Mouse (Mus musculus) stomach, postnatal 0 days (tissue): Measurements from ENCODE around the gene Spcs2. TPM values are rescaled to one million over a fixed set of nuclear protein-coding genes. Genes with fewer than 3 reads are reported as not detected.

Experiments
- ATAC-seq: fragments of 200-750 bp; cut with Nextera tagmentation; 2 replicates; pipeline ENCODE4 v1.8.0; 2017; ENCODE audit not compliant: low FRiP score, low TSS enrichment
- DNase-seq: peaks from one replicate; pipeline ENCODE4 v3.0.0-alpha.2; 2016; ENCODE audit warnings: low spot score
- H3K27ac ChIP-seq: fragments of 300-500 bp; sonication (generic); replicated peaks from 2 replicates; pipeline ENCODE4 v1.5.1; 2014; ENCODE audit warnings: mild to moderate bottlenecking, control low read depth
- H3K27me3 ChIP-seq: fragments of 300-500 bp; sonication (generic); 2 replicates; pipeline ENCODE4 v1.6.1; 2014; ENCODE audit warnings: low read length; ENCODE audit not compliant: control insufficient read depth, insufficient read depth
- H3K36me3 ChIP-seq: fragments of 300-500 bp; sonication (generic); 2 replicates; pipeline ENCODE4 v1.6.1; 2014; ENCODE audit warnings: low read length, mixed read lengths; ENCODE audit not compliant: control insufficient read depth, insufficient read depth
- H3K4me1 ChIP-seq: fragments of 300-500 bp; sonication (generic); replicated peaks from 2 replicates; pipeline ENCODE4 v1.6.1; 2014; ENCODE audit warnings: antibody characterized with exemption; ENCODE audit not compliant: control insufficient read depth, insufficient read depth
- H3K4me2 ChIP-seq: fragments of 300-500 bp; sonication (generic); replicated peaks from 2 replicates; pipeline ENCODE4 v1.6.1; 2014; ENCODE audit warnings: low read depth, mild to moderate bottlenecking, control low read depth, moderate library complexity
- H3K4me3 ChIP-seq: fragments of 300-500 bp; sonication (generic); 2 replicates; pipeline ENCODE4 v1.5.1; 2014; ENCODE audit warnings: low read depth, low read length, control low read depth
- H3K9ac ChIP-seq: fragments of 300-500 bp; sonication (generic); 2 replicates; pipeline ENCODE4 v1.6.1; 2014; ENCODE audit warnings: mild to moderate bottlenecking, low read length, control low read depth, mixed read lengths
- H3K9me3 ChIP-seq: fragments of 300-500 bp; sonication (generic); 2 replicates; pipeline ENCODE4 v1.6.1; 2016; ENCODE audit warnings: low read length; ENCODE audit not compliant: control insufficient read depth
- CTCF ChIP-seq: IDR thresholded peaks from 2 replicates; pipeline ENCODE4 v1.5.1; 2016; ENCODE audit warnings: antibody characterized with exemption, low read depth, mild to moderate bottlenecking, moderate library complexity
- EP300 ChIP-seq: optimal IDR thresholded peaks from 2 replicates; pipeline ENCODE3; 2016; ENCODE audit warnings: antibody characterized with exemption
- WGBS: fragments of 180-500 bp; shearing (Covaris S2); extraction: QIAGEN DNeasy Blood & Tissue Kit; methylation state at CpG from one replicate; pipeline ENCODE4 v1.1.7; 2014; 5-methylcytosine and 5-hydroxymethylcytosine counted together
- polyA plus RNA-seq: library from polyadenylated mRNA; unstranded; fragments of >200 nt; fragmentation: Nextera tagmentation; extraction: Ambion mirVana; gene quantifications from 2 replicates; pipeline ENCODE4 v1.2.1, GENCODE M21; 2015

The Spcs2 gene
- polyA plus RNA-seq, 1 experiment from 2014 or later = 308 TPM

- H3K4me3 ChIP-seq = no peak overlapping the region
- H3K27me3 ChIP-seq = no peaks in the 10 kb centered on the region
- H3K4me1 ChIP-seq = no peaks in the 10 kb centered on the region
- no peaks in the 10 kb centered on the region for H3K9me3 ChIP-seq
- no peak for ATAC-seq
- TF ChIP-seq EP300 = no peak
- no peaks in the 10 kb centered on the region for H3K36me3 ChIP-seq
- WGBS = 68% methylated on average over 4 of the region's 4 CpGs
- H3K9ac ChIP-seq = no peak overlapping the region
- no peak for DNase-seq
- H3K27ac ChIP-seq = no peak overlapping the region
- H3K4me2 ChIP-seq = no peak overlapping the region
These were observed 38.9 kb upstream of the Spcs2 start for GRCm38 (mm10) chr7:99902208-99902607.

GRCm38 (mm10) chr7:99896905-99897304, 33.6 kb upstream of the Spcs2 start:
- Histone ChIP-seq H3K4me3 (no peak overlapping the region), H3K27ac (no peak overlapping the region), H3K4me1 (no peaks in the 10 kb centered on the region), H3K36me3 (no peaks in the 10 kb centered on the region), H3K9me3 (no peaks in the 10 kb centered on the region), H3K27me3 (no peaks in the 10 kb centered on the region), H3K4me2 (no peak overlapping the region), H3K9ac (no peak overlapping the region)
- ATAC-seq = no peak
- TF ChIP-seq EP300 = no peak
- TF ChIP-seq CTCF = no peak
- 75% methylated on average over 4 of the region's 4 CpGs for WGBS
- DNase-seq = no peak

GRCm38 (mm10) chr7:99894478-99894877, 31.2 kb upstream of the Spcs2 start:
- Histone ChIP-seq H3K9me3 (no peaks in the 10 kb centered on the region), H3K4me1 (no peaks in the 10 kb centered on the region), H3K9ac (no peak overlapping the region), H3K27ac (no peak overlapping the region), H3K4me3 (no peak overlapping the region), H3K36me3 (no peaks in the 10 kb centered on the region), H3K4me2 (no peak overlapping the region), H3K27me3 (no peaks in the 10 kb centered on the region)
- 79% methylated on average over 6 of the region's 6 CpGs for WGBS
- TF ChIP-seq EP300 = no peak
- ATAC-seq (no peak), DNase-seq (no peak)

- no peak for ATAC-seq
- TF ChIP-seq EP300 = no peak
- no peak for TF ChIP-seq CTCF
- H3K4me3 ChIP-seq = no peak overlapping the region
- H3K9ac ChIP-seq = no peak overlapping the region
- no peaks in the 10 kb centered on the region for H3K36me3 ChIP-seq
- H3K27me3 ChIP-seq = no peaks in the 10 kb centered on the region
- H3K9me3 ChIP-seq = no peaks in the 10 kb centered on the region
- WGBS = 77% methylated on average over 3 of the region's 3 CpGs
- DNase-seq = no peak
- H3K27ac ChIP-seq = no peak overlapping the region
- no peaks in the 10 kb centered on the region for H3K4me1 ChIP-seq
- H3K4me2 ChIP-seq = no peak overlapping the region
These were observed 30.7 kb upstream of the Spcs2 start for GRCm38 (mm10) chr7:99893967-99894366.

- TF ChIP-seq EP300 (no peak), CTCF (no peak)
- no peaks in the 10 kb centered on the region for H3K36me3 ChIP-seq
- no peaks in the 10 kb centered on the region for H3K27me3 ChIP-seq
- no peak for ATAC-seq
- no peak overlapping the region for H3K4me2 ChIP-seq
- 72% methylated on average over 2 of the region's 2 CpGs for WGBS
- no peaks in the 10 kb centered on the region for H3K9me3 ChIP-seq
- no peaks in the 10 kb centered on the region for H3K4me1 ChIP-seq
- DNase-seq = no peak
- H3K27ac ChIP-seq = no peak overlapping the region
- no peak overlapping the region for H3K9ac ChIP-seq
- H3K4me3 ChIP-seq = no peak overlapping the region
These were observed 29.1 kb upstream of the Spcs2 start for GRCm38 (mm10) chr7:99892351-99892750.

GRCm38 (mm10) chr7:99891471-99891870, 28.2 kb upstream of the Spcs2 start:
- H3K27me3 ChIP-seq = no peaks in the 10 kb centered on the region
- H3K4me2 ChIP-seq = no peak overlapping the region
- DNase-seq (no peak), ATAC-seq (no peak)
- no peaks in the 10 kb centered on the region for H3K4me1 ChIP-seq
- no peaks in the 10 kb centered on the region for H3K36me3 ChIP-seq
- TF ChIP-seq CTCF (0 out of 2 replicates have a peak, but pooled peaks have one; percentile 29), EP300 (no peak)
- H3K9ac ChIP-seq = no peak overlapping the region
- H3K4me3 ChIP-seq = no peak overlapping the region
- 64% methylated on average over 3 of the region's 3 CpGs for WGBS
- no peaks in the 10 kb centered on the region for H3K9me3 ChIP-seq
- no peak overlapping the region for H3K27ac ChIP-seq
